Mouse (Mus musculus) testis, adult 2 months (tissue): Measurements from ENCODE around the gene Lekr1.

Experiments used
- CTCF ChIP-seq: fragments of 200-500 bp; IDR thresholded peaks from 2 replicates; pipeline ENCODE4 v1.5.1; 2012; ENCODE audit warnings: low read depth, mild to moderate bottlenecking, inconsistent platforms, low read length, moderate library complexity; ENCODE audit not compliant: control insufficient read depth, insufficient read depth, insufficient replicate concordance
- POLR2A ChIP-seq: fragments of 200-500 bp; IDR thresholded peaks from 2 replicates; pipeline ENCODE4 v1.6.1; 2012; ENCODE audit warnings: low read depth, mild to moderate bottlenecking, inconsistent platforms, low read length, moderate library complexity; ENCODE audit not compliant: control insufficient read depth

DNA sequence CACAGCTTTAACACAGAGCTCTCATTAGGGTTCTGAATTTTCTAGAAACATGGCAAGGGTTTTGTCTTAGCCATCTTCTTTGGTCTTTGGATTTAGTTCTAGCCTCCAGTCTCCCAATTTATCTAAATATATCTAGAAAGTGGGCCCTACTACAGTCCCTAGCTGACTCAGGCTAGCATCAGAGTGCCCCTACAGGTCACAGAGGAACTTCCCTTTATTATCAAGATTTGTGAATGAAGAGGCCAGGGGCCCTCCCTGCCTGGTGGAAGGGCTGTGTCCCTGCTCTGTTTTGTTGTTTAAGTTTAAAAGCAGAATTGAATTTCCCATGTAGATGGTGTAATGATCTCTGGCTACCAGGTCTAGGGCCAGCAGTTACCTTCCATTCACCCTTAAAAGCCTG, 173.6 kb downstream of the Lekr1 start:
- TF ChIP-seq CTCF (no peak), POLR2A (no peak)
